Mouse (Mus musculus): ENCODE results near the gene Mab21l1. TPM values are rescaled to one million over a fixed set of nuclear protein-coding genes. Genes with fewer than 3 reads are reported as not detected.
A peak's percentile ranks its signal among the peaks of the same experiment; 100 is the strongest.

The Mab21l1 gene
- polyA plus RNA-seq, 1 experiment from 2014 or later, result 35.5 TPM

GRCm38 (mm10) chr3:55755805-55756601 is 26.3 kb upstream of the Mab21l1 start:
- H3K4me2 ChIP-seq (replicated peaks), result no peak overlapping the region
- ATAC-seq (ENCODE audit: insufficient number of reproducible peaks, low FRiP score, low TSS enrichment, low read depth), result no peak
- 34% methylated on average over 11 of the region's 11 CpGs for WGBS

DNA sequence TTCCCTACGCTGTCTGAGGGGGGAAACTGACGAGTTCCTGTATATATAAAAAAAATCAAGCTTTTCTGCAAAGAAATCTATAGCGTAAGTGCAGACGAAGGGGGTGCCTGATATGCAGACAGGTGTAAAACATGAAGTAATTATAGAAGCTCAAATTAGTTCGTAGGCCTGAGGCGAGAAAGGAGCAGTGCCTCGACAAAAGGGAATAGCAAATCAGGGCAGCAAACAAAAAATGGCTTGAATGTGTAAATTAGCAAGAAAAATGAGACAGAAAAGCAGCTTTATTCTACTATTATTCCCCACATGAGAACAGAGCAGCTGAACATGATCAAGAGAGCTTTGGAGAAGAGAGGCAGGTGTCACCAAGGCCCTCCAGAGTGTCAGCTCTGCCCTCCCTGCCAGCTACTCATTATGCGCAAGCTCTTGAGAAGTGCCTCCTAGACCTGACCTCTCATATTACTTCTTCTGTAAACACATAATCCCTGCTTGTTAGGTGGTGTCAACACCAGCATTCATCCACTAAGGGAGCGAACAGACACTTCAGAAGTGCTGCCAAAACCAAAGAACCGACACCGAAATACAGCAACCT is 25.6 kb upstream of the Mab21l1 start:
- H3K27ac ChIP-seq (replicated peaks), result no peak overlapping the region

More at GRCm38 (mm10) chr3:55755805-55756601, 26.3 kb upstream of the Mab21l1 start:
- Histone ChIP-seq H3K36me3 (no peaks in the 10 kb centered on the region), H3K27me3 (no peaks in the 10 kb centered on the region), H3K9me3 (replicated peaks) (no peaks in the 10 kb centered on the region), H3K9ac (no peak overlapping the region), H3K4me1 (0 out of 2 replicates have a peak, but pooled peaks cover 12% of the 10 kb centered on the region), H3K27ac (replicated peaks) (no peak overlapping the region), H3K4me3 (replicated peaks) (no peak overlapping the region)

DNA sequence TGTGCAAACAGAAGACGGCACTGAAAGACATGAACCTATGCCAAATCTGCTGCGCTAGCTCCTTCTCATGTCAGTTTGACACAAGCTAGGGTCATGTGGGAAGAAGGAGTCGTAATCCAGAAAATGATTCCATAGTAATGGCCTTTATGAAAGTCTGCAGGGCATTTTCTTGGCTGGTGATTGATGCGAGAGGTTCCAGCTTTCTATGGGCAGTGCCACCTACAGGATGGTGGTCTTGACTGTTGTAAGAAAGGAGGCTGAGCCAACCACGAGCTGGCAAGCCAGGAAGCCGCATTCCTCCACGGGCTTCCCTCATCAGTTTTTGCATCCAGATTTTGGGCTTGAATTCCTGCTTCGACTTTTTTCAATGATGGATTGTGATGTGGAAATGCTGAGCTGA is 24.0 kb upstream of the Mab21l1 start:
- Histone ChIP-seq H3K27me3 (no peaks in the 10 kb centered on the region), H3K9ac (no peak overlapping the region), H3K9me3 (replicated peaks) (no peaks in the 10 kb centered on the region), H3K4me3 (replicated peaks) (no peak overlapping the region), H3K36me3 (no peaks in the 10 kb centered on the region), H3K27ac (replicated peaks) (no peak overlapping the region), H3K4me1 (0 out of 2 replicates have a peak, but pooled peaks cover 6% of the 10 kb centered on the region), H3K4me2 (replicated peaks) (no peak overlapping the region)
- no peak for ATAC-seq (ENCODE audit: insufficient number of reproducible peaks, low FRiP score, low TSS enrichment, low read depth)
- 42% methylated on average over 8 of the region's 8 CpGs for WGBS

More for the DNA sequence above, 25.6 kb upstream of the Mab21l1 start:
- WGBS, result 64% methylated on average over 11 of the region's 11 CpGs
- Histone ChIP-seq H3K4me1 (0 out of 2 replicates have a peak, but pooled peaks cover 6% of the 10 kb centered on the region), H3K9me3 (replicated peaks) (no peaks in the 10 kb centered on the region), H3K4me2 (replicated peaks) (no peak overlapping the region), H3K36me3 (no peaks in the 10 kb centered on the region), H3K27me3 (no peaks in the 10 kb centered on the region), H3K4me3 (replicated peaks) (no peak overlapping the region), H3K9ac (no peak overlapping the region)
- peak; percentile 60; the same call in 1 of the 2 replicates for ATAC-seq (ENCODE audit: insufficient number of reproducible peaks, low FRiP score, low TSS enrichment, low read depth)

- Histone ChIP-seq H3K4me2 (replicated peaks) (no peak overlapping the region), H3K27me3 (no peaks in the 10 kb centered on the region), H3K4me1 (no peaks in the 10 kb centered on the region), H3K36me3 (no peaks in the 10 kb centered on the region), H3K4me3 (replicated peaks) (no peak overlapping the region), H3K27ac (replicated peaks) (no peak overlapping the region), H3K9ac (no peak overlapping the region), H3K9me3 (replicated peaks) (no peaks in the 10 kb centered on the region)
- no peak for ATAC-seq (ENCODE audit: insufficient number of reproducible peaks, low FRiP score, low TSS enrichment, low read depth)
- 61% methylated on average over 8 of the region's 8 CpGs for WGBS
Observed at GRCm38 (mm10) chr3:55763591-55763990, 18.7 kb upstream of the Mab21l1 start.

- no peaks in the 10 kb centered on the region for H3K27me3 ChIP-seq
- WGBS, result 84% methylated on average over 2 of the region's 2 CpGs
- H3K4me1 ChIP-seq, result no peaks in the 10 kb centered on the region
- no peak for ATAC-seq (ENCODE audit: insufficient number of reproducible peaks, low FRiP score, low TSS enrichment, low read depth)
- no peak overlapping the region for H3K4me2 ChIP-seq (replicated peaks)
- no peak overlapping the region for H3K27ac ChIP-seq (replicated peaks)
- H3K9me3 ChIP-seq (replicated peaks), result no peaks in the 10 kb centered on the region
- H3K9ac ChIP-seq, result no peak overlapping the region
- H3K4me3 ChIP-seq (replicated peaks), result no peak overlapping the region
- no peaks in the 10 kb centered on the region for H3K36me3 ChIP-seq
Observed at GRCm38 (mm10) chr3:55768654-55769053, 13.7 kb upstream of the Mab21l1 start.

DNA sequence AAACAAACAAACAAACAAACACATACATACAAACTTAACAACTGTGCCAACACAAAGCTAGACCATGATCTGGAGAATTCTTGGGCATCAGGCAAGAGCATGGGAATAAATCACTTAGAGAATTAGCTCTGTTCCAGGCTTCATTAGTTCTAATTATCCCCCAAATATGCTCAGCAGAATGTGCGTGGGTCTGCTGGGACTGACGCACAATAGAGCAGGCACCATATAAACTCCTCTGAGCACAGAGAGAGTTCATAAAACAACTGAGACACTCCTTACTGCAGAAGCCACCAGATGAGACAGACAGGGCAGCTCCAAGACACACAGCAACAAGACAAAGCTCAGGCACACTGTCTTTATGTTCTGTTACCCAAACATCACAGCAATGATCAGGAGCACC is 13.0 kb upstream of the Mab21l1 start:
- no peak overlapping the region for H3K9ac ChIP-seq
- H3K4me3 ChIP-seq (replicated peaks), result no peak overlapping the region
- no peaks in the 10 kb centered on the region for H3K9me3 ChIP-seq (replicated peaks)
- WGBS, result 68% methylated on average over 2 of the region's 2 CpGs
- no peaks in the 10 kb centered on the region for H3K27me3 ChIP-seq
- H3K36me3 ChIP-seq, result no peaks in the 10 kb centered on the region
- H3K27ac ChIP-seq (replicated peaks), result no peak overlapping the region
- H3K4me1 ChIP-seq, result no peaks in the 10 kb centered on the region
- no peak overlapping the region for H3K4me2 ChIP-seq (replicated peaks)
- no peak for ATAC-seq (ENCODE audit: insufficient number of reproducible peaks, low FRiP score, low TSS enrichment, low read depth)

- H3K36me3 ChIP-seq, result no peaks in the 10 kb centered on the region
- H3K4me2 ChIP-seq (replicated peaks), result no peak overlapping the region
- ATAC-seq (ENCODE audit: insufficient number of reproducible peaks, low FRiP score, low TSS enrichment, low read depth), result no peak
- H3K9ac ChIP-seq, result no peak overlapping the region
- no peaks in the 10 kb centered on the region for H3K9me3 ChIP-seq (replicated peaks)
- no peak overlapping the region for H3K4me3 ChIP-seq (replicated peaks)
- WGBS, result 50% methylated on average over 6 of the region's 6 CpGs
- H3K27me3 ChIP-seq, result no peaks in the 10 kb centered on the region; the same call in 1 of the 2 replicates
- H3K4me1 ChIP-seq, result no peaks in the 10 kb centered on the region
- no peak overlapping the region for H3K27ac ChIP-seq (replicated peaks)
Observed at GRCm38 (mm10) chr3:55774203-55774602, 8.1 kb upstream of the Mab21l1 start.

DNA sequence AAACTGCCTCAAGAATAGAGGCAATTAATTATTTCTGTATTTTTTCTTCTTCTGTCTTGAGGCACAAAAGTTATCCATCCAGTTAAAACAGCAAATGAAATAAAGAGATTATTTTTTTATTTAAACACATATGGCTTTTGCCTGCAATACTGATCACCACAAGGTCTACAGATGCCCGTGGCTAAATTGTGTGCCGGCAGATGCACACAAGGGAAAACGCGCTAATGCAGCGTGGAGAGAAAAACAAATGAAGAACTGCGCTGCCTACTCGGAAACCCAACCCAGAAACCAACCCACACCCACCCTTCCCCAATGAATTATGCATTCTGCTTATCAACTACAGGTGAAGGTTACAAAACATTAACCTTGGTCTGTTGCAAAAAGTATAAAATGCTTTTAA is 7.1 kb upstream of the Mab21l1 start:
- Histone ChIP-seq H3K4me2 (replicated peaks) (no peak overlapping the region), H3K27ac (replicated peaks) (no peak overlapping the region)

DNA sequence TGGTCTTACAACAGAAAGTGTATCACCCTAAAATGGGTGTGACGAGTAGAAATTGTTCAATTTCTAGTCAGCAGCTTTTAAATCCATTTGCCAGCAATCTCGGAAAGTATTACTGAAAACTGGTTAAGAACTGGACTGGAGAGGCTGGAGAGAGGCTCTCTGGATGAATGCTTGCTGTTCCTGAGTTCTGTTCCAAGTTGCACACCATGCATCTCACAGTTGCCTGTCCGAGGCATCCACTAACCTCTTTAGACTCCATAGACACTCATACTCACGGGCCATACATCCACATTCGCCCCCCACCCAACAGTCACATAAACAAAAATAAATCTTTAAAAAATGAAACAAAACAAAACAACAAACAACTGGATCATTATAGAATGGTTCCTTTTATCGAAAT is 6.6 kb upstream of the Mab21l1 start:
- Histone ChIP-seq H3K9ac (no peak overlapping the region), H3K9me3 (replicated peaks) (no peaks in the 10 kb centered on the region), H3K4me3 (replicated peaks) (no peak overlapping the region), H3K27ac (replicated peaks) (no peak overlapping the region), H3K4me2 (replicated peaks) (no peak overlapping the region), H3K36me3 (no peaks in the 10 kb centered on the region), H3K4me1 (peaks cover 9% of the 10 kb centered on the region), H3K27me3 (peaks cover 6% of the 10 kb centered on the region)
- 73% methylated on average over 6 of the region's 6 CpGs for WGBS
- no peak for ATAC-seq (ENCODE audit: insufficient number of reproducible peaks, low FRiP score, low TSS enrichment, low read depth)

More for the DNA sequence above, 7.1 kb upstream of the Mab21l1 start:
- H3K9ac ChIP-seq, result no peak overlapping the region
- H3K27me3 ChIP-seq, result peaks cover under 1% of the 10 kb centered on the region; the same call in 1 of the 2 replicates
- no peak overlapping the region for H3K4me3 ChIP-seq (replicated peaks)
- H3K36me3 ChIP-seq, result no peaks in the 10 kb centered on the region
- peaks cover 4% of the 10 kb centered on the region; the same call in 1 of the 2 replicates for H3K4me1 ChIP-seq
- no peaks in the 10 kb centered on the region for H3K9me3 ChIP-seq (replicated peaks)
- ATAC-seq (ENCODE audit: insufficient number of reproducible peaks, low FRiP score, low TSS enrichment, low read depth), result no peak
- 30% methylated on average over 7 of the region's 7 CpGs for WGBS

DNA sequence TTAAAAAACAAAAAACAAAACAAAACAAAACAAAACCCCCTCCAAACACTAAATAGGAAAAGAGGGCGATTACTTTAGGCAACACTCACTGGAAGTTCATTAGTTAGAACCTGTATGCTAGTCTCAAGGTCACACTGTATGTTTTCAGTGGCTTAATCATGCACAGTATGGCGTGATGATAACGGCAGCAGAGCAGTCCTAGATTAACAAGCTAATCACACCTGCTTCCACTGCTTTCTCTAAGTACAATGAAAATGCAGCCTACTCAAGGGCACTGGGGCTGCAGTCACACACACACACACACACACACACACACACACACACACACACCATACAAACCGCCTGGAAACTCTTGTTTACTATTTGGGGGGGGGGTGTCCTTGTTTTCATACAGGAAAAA is 4.8 kb upstream of the Mab21l1 start:
- Histone ChIP-seq H3K27me3 (peaks cover 14% of the 10 kb centered on the region), H3K4me3 (replicated peaks) (no peak overlapping the region), H3K9ac (no peak overlapping the region), H3K27ac (replicated peaks) (no peak overlapping the region), H3K9me3 (replicated peaks) (no peaks in the 10 kb centered on the region), H3K4me2 (replicated peaks) (no peak overlapping the region), H3K4me1 (peaks cover 18% of the 10 kb centered on the region), H3K36me3 (no peaks in the 10 kb centered on the region)
- WGBS, result 76% methylated on average over 4 of the region's 4 CpGs
- ATAC-seq (ENCODE audit: insufficient number of reproducible peaks, low FRiP score, low TSS enrichment, low read depth), result no peak

GRCm38 (mm10) chr3:55778764-55779730 is 3.3 kb upstream of the Mab21l1 start:
- no peak for ATAC-seq (ENCODE audit: insufficient number of reproducible peaks, low FRiP score, low TSS enrichment, low read depth)
- H3K27me3 ChIP-seq, result peaks cover 14% of the 10 kb centered on the region

More at GRCm38 (mm10) chr3:55778764-55779730, 3.3 kb upstream of the Mab21l1 start:
- H3K27ac ChIP-seq (replicated peaks), result peak overlapping the region; percentile 61; the same call in 1 of the 2 replicates
- no peak overlapping the region for H3K9ac ChIP-seq
- H3K4me1 ChIP-seq, result peaks cover 22% of the 10 kb centered on the region
- H3K4me3 ChIP-seq (replicated peaks), result no peak overlapping the region
- H3K9me3 ChIP-seq (replicated peaks), result no peaks in the 10 kb centered on the region
- H3K4me2 ChIP-seq (replicated peaks), result peak overlapping the region; percentile 19; the same call in 1 of the 2 replicates
- H3K36me3 ChIP-seq, result no peaks in the 10 kb centered on the region
- 43% methylated on average over 8 of the region's 8 CpGs for WGBS
